Mouse (Mus musculus) liver, embryonic 14.5 days (tissue): Measurements from ENCODE around the gene Ikzf1.

Source experiments
- CTCF ChIP-seq: IDR thresholded peaks from 2 replicates; pipeline ENCODE4 v1.5.1; 2016; ENCODE audit warnings: antibody characterized with exemption, low read depth, control low read depth
- EP300 ChIP-seq: IDR thresholded peaks from 2 replicates; pipeline ENCODE4 v1.6.1; 2016; ENCODE audit warnings: antibody characterized with exemption, low read depth

GRCm38 (mm10) chr11:11808035-11808819, 123.4 kb downstream of the Ikzf1 start:
- TF ChIP-seq CTCF (no peak), EP300 (peak; percentile 41)
